Mouse (Mus musculus) kidney, adult 2 months (tissue): Measurements from ENCODE around the gene Mier3. TPM values are rescaled to one million over a fixed set of nuclear protein-coding genes. Genes with fewer than 3 reads are reported as not detected.
"Not testable (repeated sequence)": the region's sequence is repeated elsewhere in the genome, so short reads cannot be mapped to it uniquely, and the experiment has no call there.

Experiments used
- DNase-seq: peaks from one replicate; pipeline ENCODE4 v3.0.0; 2021
- H3K27ac ChIP-seq: fragments of 200-500 bp; 2 replicates; pipeline ENCODE4 v1.5.1; 2012; ENCODE audit warnings: low read depth, low read length, control low read depth, inconsistent platforms; ENCODE audit not compliant: insufficient read depth
- H3K27me3 ChIP-seq: fragments of 200-500 bp; replicated peaks from 2 replicates; pipeline ENCODE4 v1.6.1; 2012; ENCODE audit warnings: mild to moderate bottlenecking, moderate library complexity, low read length, inconsistent platforms; ENCODE audit not compliant: control insufficient read depth, insufficient read depth
- H3K36me3 ChIP-seq: fragments of 200-500 bp; 2 replicates; pipeline ENCODE4 v1.6.1; 2012; ENCODE audit warnings: mild to moderate bottlenecking, moderate library complexity, low read length, inconsistent platforms; ENCODE audit not compliant: control insufficient read depth, insufficient read depth
- H3K4me1 ChIP-seq: fragments of 200-500 bp; 2 replicates; pipeline ENCODE4 v1.6.1; 2011; ENCODE audit warnings: low read length; ENCODE audit not compliant: control insufficient read depth, insufficient read depth
- H3K4me3 ChIP-seq: fragments of 200-500 bp; 2 replicates; pipeline ENCODE4 v1.5.1; 2011; ENCODE audit warnings: mild to moderate bottlenecking, low read depth, low read length, control low read depth; ENCODE audit not compliant: insufficient read depth
- CTCF ChIP-seq: fragments of 200-500 bp; conservative IDR thresholded peaks from 2 replicates; pipeline ENCODE4 v1.5.1; 2011; ENCODE audit warnings: low read depth, mild to moderate bottlenecking, control low read depth, low read length, moderate library complexity, mixed read lengths; ENCODE audit not compliant: insufficient read depth, insufficient read length
- POLR2A ChIP-seq: fragments of 200-500 bp; IDR thresholded peaks from one replicate; pipeline ENCODE4 v1.6.1; 2011; ENCODE audit warnings: low read depth, low read length, control low read depth
- WGBS: fragments of 180-500 bp; shearing (Covaris S2); methylation state at CpG from one replicate; pipeline ENCODE4 v1.1.7; 2018; 5-methylcytosine and 5-hydroxymethylcytosine counted together
- polyA plus RNA-seq: library from polyadenylated mRNA; depleted of rRNA; stranded (reverse); fragments of >200 nt; gene quantifications from 2 replicates; pipeline ENCODE4 v1.2.3, GENCODE M21; 2012

The Mier3 gene
- polyA plus RNA-seq, 1 experiment: 4.7 TPM

DNA sequence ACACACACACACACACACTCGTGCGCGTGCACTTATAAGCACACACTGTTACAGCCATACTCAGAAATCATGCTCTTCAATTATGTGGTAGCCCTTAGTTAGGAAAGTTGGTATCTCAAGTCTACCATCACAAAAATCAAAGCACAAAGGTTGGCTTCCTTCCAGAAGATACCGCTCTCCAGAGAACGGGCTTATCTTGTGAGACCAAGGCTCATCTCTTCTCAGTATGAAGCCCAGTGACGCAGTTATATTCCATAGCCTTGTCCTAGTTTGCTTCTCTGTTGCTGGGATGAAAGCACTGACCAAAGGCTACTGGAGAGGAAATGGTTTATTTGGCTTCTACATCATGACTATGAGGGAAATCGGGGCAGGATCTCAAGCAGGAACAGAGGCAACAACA lies 12.8 kb upstream of the Mier3 start:
- Histone ChIP-seq H3K27ac (no peak overlapping the region), H3K4me1 (no peaks in the 10 kb centered on the region), H3K27me3 (no peaks in the 10 kb centered on the region), H3K4me3 (no peak overlapping the region), H3K36me3 (no peaks in the 10 kb centered on the region)
- TF ChIP-seq CTCF: no peak
- WGBS: 91% methylated on average over 7 of the region's 7 CpGs
- no peak for DNase-seq

DNA sequence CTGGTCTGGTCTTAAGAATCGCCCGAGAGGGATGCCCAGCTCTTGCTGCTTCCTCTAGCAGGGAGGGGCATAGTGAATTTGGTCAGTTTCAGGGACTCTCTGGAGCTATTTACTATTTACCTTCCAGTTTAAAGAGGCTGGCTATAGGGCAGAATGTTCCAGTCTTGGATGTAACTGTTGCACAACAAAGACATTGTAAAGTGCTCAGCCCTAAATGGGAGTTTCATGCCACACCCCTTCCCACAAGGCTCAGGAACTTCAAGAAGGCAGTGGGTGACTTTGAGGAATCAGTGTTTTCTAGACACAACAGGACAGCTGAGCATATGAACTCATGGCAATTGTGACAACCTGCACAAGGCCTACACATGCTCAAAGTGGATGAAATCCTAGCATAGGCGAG lies 3.9 kb upstream of the Mier3 start:
- Histone ChIP-seq H3K36me3 (no peaks in the 10 kb centered on the region), H3K27ac (no peak overlapping the region), H3K4me3 (no peak overlapping the region), H3K4me1 (no peaks in the 10 kb centered on the region), H3K27me3 (no peaks in the 10 kb centered on the region)
- TF ChIP-seq POLR2A (no peak), CTCF (no peak)
- WGBS: 91% methylated on average over 3 of the region's 3 CpGs
- DNase-seq: no peak

DNA sequence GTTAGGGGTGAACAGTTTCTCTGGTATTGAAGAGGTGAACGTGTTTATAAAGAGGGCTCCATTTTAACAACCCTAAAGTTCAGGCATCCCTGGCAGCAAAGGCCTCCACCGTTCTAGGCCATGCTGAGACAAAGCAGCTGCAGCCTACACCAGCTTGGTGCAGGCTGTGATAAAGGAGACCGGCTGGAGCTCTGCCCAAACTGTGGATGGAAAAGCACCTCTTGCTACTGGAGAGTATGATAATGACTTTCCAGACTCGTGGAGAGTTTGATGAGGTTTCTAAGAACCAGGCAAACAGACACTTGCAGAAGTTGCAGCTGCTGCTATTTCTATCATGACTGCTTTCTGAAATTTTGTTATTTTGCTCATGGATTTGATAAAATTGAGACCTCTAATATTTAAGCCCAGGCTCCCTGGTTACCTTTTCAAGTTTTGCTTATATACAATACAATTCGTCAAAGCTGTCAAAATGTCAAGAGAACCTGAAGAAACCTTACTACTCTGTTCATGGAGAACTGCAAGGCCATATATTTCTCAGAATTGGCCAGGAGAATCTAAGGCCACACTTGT lies 3.4 kb downstream of the Mier3 start:
- Histone ChIP-seq H3K27me3 (no peaks in the 10 kb centered on the region), H3K36me3 (no peaks in the 10 kb centered on the region), H3K4me1 (no peaks in the 10 kb centered on the region), H3K4me3 (no peak overlapping the region), H3K27ac (no peak overlapping the region)
- DNase-seq: peak; percentile 7
- TF ChIP-seq CTCF: no peak
- no peak for TF ChIP-seq POLR2A
- WGBS: 71% methylated on average over 5 of the region's 5 CpGs

DNA sequence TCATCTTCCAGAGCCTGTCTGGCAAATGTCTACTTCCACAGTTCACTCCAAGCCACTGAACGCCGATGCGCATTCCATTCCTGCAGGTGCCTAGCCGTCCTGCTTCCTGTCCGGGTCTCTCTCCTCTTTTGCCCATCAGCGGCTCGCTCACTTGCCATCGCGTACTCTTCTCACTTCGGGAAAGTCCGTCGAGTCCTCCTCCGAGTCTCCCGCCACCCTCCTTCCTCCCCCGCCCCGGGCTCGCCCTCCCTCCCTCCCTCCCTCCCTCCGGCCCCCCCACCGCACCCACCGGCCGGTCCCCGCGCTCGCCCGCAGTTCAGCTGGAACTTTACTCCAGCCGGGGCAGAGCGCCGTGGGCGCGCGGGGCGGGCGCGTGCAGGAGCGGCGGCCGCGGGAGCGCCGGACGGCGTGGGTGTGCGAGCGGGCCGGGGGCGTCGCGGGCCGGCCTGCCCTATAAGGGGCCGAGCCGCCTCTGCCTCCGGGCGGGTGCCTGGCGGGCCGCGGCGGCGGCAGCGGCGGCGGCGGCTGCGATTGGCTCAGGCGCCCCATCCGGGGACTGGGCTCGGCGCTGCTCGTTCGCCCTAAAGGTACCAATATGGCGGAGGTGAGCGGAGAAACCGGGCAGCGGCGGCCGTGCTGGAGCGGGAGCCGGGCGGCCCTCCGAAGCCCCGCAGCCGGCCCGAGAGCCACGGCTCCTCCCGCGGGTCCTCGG lies 5.1 kb downstream of the Mier3 start:
- DNase-seq: peak; percentile 91
- under 1% methylated on average over 85 of the region's 86 CpGs for WGBS
- Histone ChIP-seq H3K4me3 (peak overlapping the region; percentile 79), H3K36me3 (no peaks in the 10 kb centered on the region), H3K27ac (peak overlapping the region; percentile 68), H3K27me3 (no peaks in the 10 kb centered on the region), H3K4me1 (no peaks in the 10 kb centered on the region)
- no peak for TF ChIP-seq POLR2A
- TF ChIP-seq CTCF: no peak

DNA sequence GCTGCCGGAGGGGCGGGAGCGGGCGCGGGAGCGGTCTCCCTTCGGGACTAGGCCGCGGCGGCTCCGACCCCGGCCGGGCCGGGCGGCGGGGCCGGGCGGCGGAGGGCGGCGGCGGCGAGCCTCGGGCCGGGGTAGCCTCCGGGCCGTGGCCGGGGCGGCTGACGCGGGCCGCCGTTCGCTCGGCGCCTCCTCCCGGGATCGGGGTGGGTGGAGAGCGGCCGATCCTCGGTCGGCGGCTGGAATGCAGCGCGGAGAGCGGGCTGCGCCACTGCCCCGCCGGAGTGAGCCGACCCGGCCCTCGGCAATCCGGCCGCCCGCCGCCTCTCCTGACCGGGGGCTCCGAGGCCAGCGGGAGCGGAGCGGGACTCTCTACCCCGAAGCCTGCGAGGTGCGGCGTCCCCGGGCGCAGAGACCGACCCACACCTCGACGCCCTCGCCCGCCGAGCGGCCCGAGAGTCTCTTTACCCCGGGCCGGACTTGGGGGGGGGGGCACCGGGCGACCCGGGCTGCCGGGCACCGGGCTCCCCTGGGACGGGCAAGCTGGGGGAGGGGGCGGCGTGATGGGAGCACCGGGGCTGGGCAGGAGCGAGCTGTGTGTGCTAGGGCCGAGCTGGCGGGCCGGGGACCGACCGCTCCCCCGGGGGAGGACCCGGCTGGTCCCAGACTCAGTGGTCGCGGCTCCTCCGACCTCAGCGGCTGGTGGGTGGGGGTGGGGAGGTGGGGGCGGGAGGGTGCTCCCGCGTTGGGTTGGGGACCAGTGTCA lies 5.9 kb downstream of the Mier3 start:
- Histone ChIP-seq H3K27me3 (no peaks in the 10 kb centered on the region), H3K27ac (peak overlapping the region; percentile 89), H3K4me3 (peak overlapping the region; percentile 79), H3K4me1 (no peaks in the 10 kb centered on the region), H3K36me3 (peaks cover 3% of the 10 kb centered on the region; the same call in 1 of the 2 replicates)
- 1% methylated on average over 89 of the region's 101 CpGs for WGBS
- TF ChIP-seq POLR2A: no peak
- TF ChIP-seq CTCF: no peak
- no peak for DNase-seq

DNA sequence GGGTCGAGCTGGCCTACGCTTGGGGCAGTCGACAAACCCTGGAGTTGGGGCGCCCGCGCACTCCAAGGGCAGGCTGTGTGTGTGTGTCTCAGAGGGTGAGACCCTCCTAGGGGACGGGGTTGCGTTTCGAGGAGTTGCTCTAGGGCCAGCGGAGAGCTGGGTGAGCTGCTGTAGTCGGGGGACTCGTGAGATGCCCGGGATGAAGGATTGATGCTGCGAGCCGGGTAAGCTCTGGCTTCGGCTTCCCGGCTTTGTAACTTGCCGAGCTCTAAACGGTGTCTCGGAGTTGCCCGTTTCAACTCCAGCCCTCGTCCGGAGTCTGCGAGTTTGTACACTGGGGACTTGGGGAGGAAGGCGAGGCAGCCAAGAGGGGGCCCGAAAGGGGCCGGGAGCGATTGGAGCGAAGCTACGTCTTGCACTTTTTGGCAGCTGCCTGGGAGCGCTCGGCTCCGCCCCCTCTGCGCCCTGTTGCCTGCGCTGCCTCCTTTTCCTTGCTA lies 6.6 kb downstream of the Mier3 start:
- WGBS: under 1% methylated on average over 35 of the region's 35 CpGs
- peak; percentile 78 for DNase-seq
- no peak for TF ChIP-seq CTCF
- peaks cover 5% of the 10 kb centered on the region for H3K36me3 ChIP-seq
- no peak overlapping the region for H3K27ac ChIP-seq
- no peaks in the 10 kb centered on the region for H3K4me1 ChIP-seq
- peak overlapping the region; percentile 79 for H3K4me3 ChIP-seq
- no peaks in the 10 kb centered on the region for H3K27me3 ChIP-seq

DNA sequence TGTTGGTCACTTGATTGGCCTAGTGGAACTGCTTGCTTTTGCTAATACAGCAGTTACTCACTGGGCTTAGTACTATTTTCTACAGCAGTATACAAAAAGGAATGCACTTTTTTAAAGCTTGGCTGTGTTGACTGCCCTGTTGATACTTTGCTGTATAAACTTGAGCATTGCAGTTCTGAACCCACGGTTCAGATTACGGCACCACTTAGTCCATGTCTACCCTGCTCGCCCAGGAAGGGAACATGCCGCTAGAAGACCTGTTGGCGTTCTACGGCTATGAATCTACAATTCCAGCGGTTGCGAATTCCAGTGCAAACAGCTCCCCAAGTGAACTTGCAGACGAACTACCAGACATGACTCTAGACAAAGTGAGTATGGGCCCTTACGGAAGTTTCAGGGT lies 22.6 kb downstream of the Mier3 start:
- 97% methylated on average over 10 of the region's 10 CpGs for WGBS
- H3K27ac ChIP-seq: no peak overlapping the region
- H3K4me3 ChIP-seq: no peak overlapping the region
- no peak for DNase-seq
- no peaks in the 10 kb centered on the region for H3K4me1 ChIP-seq
- no peak for TF ChIP-seq POLR2A
- no peak for TF ChIP-seq CTCF
- no peaks in the 10 kb centered on the region for H3K27me3 ChIP-seq
- H3K36me3 ChIP-seq: peaks cover 4% of the 10 kb centered on the region

DNA sequence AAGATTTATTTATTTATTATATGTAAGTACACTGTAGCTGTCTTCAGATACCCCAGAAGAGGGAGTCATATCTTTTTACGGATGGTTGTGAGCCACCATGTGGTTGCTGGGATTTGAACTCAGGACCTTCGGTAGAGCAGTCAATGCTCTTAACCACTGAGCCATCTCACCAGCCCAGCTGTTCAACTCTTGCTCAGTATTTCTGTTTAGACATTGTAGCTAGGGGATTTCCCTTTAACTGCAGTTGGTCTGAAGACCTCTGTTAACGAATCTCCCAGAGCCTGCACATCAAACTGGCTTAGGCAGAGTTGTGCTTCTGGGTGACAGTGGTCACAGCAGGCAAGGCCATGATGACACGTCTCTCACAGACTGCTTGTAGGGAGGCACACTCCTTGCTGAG lies 23.2 kb downstream of the Mier3 start:
- WGBS: 84% methylated on average over 4 of the region's 4 CpGs
- not testable (repeated sequence) for H3K27ac ChIP-seq, DNase-seq, H3K4me3 ChIP-seq, H3K36me3 ChIP-seq, H3K4me1 ChIP-seq, H3K27me3 ChIP-seq
